Comparison of ENCODE assay signal across 10 mouse cellular contexts in genomic region chr5:35387834-35388490, GRCm38 (mm10). TPM values are rescaled to one million over a fixed set of nuclear protein-coding genes. Genes with fewer than 3 reads are reported as not detected.
DNase-seq lines count a peak whose midpoint lies in the region; ATAC-seq and TF ChIP-seq lines count a peak whose summit lies in the region.
"Had no signal": no experiment of that assay in that cellular context is flagged by ENCODE, and none has a peak within 500 bp of the region (broad histone marks: within the 10 kb centered on the region; RNA-seq: fewer than 3 reads in every experiment).

No protein-coding gene starts in this region.

- H3K4me2 ChIP-seq in lung, embryonic 16.5 days (ENCODE audit: low read depth, low read length) = peak overlapping the region; percentile 70
- H3K4me2 ChIP-seq in liver, embryonic 15.5 days = peak overlapping the region; percentile 53

- no peak for TF ChIP-seq CTCF in lung, adult 2 months (IDR thresholded peaks at IDR 0.05; ENCODE audit: insufficient read depth, low read length)

- H3K9me3 ChIP-seq in lung, embryonic 16.5 days (ENCODE audit: control insufficient read depth, low read length) = no peaks in the 10 kb centered on the region
- H3K9me3 ChIP-seq in hindbrain, embryonic 10.5 days = no peaks in the 10 kb centered on the region
- no peaks in the 10 kb centered on the region for H3K9me3 ChIP-seq in liver, embryonic 15.5 days (replicated peaks)

- WGBS in lung, embryonic 16.5 days = 2% methylated on average over 38 of the region's 38 CpGs
- WGBS in lung, adult 2 months = 4% methylated on average over 38 of the region's 38 CpGs
- under 1% methylated on average over 38 of the region's 38 CpGs for WGBS in hindbrain, embryonic 10.5 days
- 3% methylated on average over 38 of the region's 38 CpGs for WGBS in liver, embryonic 15.5 days (ENCODE audit: insufficient replicate concordance)

- no peak for TF ChIP-seq POLR2A in lung, adult 2 months (IDR thresholded peaks at IDR 0.05; ENCODE audit: borderline replicate concordance, extremely low read depth, low read depth, low read length)

- no peak overlapping the region for H3K9ac ChIP-seq in lung, embryonic 16.5 days (ENCODE audit: low read length)
- no peak overlapping the region for H3K9ac ChIP-seq in liver, embryonic 15.5 days

- H3K27ac ChIP-seq in lung, embryonic 16.5 days (ENCODE audit: low read length) = no peak overlapping the region
- H3K27ac ChIP-seq in hindbrain, embryonic 10.5 days = no peak overlapping the region
- no peak overlapping the region for H3K27ac ChIP-seq in liver, embryonic 15.5 days (replicated peaks)
- H3K27ac ChIP-seq: heart, adult 2 months had no signal

- no peak for ATAC-seq in lung, embryonic 16.5 days (ENCODE audit: low read depth)
- ATAC-seq in liver, embryonic 15.5 days (ENCODE audit: insufficient read depth) = no peak
- ATAC-seq in inflammation-experienced regulatory T-cells, adult 6 months = no peak
- ATAC-seq: Patski had no signal

- DNase-seq in lung, adult 2 months = no peak
- no peak for DNase-seq in hindbrain, embryonic 10.5 days (ENCODE audit: low spot score)
- DNase-seq in left cerebral cortex, adult 18-20 months (ENCODE audit: low spot score in 2 of 2) = no peak
- no peak for DNase-seq in kidney, adult 11 months
- DNase-seq: heart, adult 2 months had no signal

- no peaks in the 10 kb centered on the region for H3K36me3 ChIP-seq in lung, embryonic 16.5 days (ENCODE audit: control insufficient read depth, insufficient read depth, low read length)
- H3K36me3 ChIP-seq in hindbrain, embryonic 10.5 days = no peaks in the 10 kb centered on the region
- H3K36me3 ChIP-seq in liver, embryonic 15.5 days (replicated peaks) = no peaks in the 10 kb centered on the region

- peaks cover 99% of the 10 kb centered on the region for H3K27me3 ChIP-seq in lung, embryonic 16.5 days (ENCODE audit: control insufficient read depth, insufficient read depth, low read depth, low read length)
- peaks cover 100% of the 10 kb centered on the region for H3K27me3 ChIP-seq in hindbrain, embryonic 10.5 days (ENCODE audit: insufficient read depth, poor library complexity, severe bottlenecking)
- H3K27me3 ChIP-seq in liver, embryonic 15.5 days = peaks cover 100% of the 10 kb centered on the region

- peaks cover 11% of the 10 kb centered on the region for H3K4me1 ChIP-seq in lung, embryonic 16.5 days (replicated peaks; ENCODE audit: control insufficient read depth, insufficient read depth, low read length)
- no peaks in the 10 kb centered on the region for H3K4me1 ChIP-seq in lung, adult 2 months (ENCODE audit: control insufficient read depth, insufficient read depth, low read length)
- peaks cover 32% of the 10 kb centered on the region for H3K4me1 ChIP-seq in hindbrain, embryonic 10.5 days (replicated peaks)
- peaks cover 9% of the 10 kb centered on the region for H3K4me1 ChIP-seq in liver, embryonic 15.5 days (replicated peaks)

- H3K4me3 ChIP-seq in lung, embryonic 16.5 days (ENCODE audit: low read length) = peak overlapping the region; percentile 55
- H3K4me3 ChIP-seq in lung, adult 2 months (replicated peaks; ENCODE audit: extremely low read depth, low read depth, low read length) = no peak overlapping the region
- peak overlapping the region; percentile 62 for H3K4me3 ChIP-seq in hindbrain, embryonic 10.5 days
- peak overlapping the region; percentile 43 for H3K4me3 ChIP-seq in liver, embryonic 15.5 days (replicated peaks)
- H3K4me3 ChIP-seq: heart, adult 2 months had no signal

RNA-seq across cellular contexts. Expression of gene Hmx1, which starts 0.9 kb away (rescaled TPM):
- not detected in 2 replicates for polyA plus RNA-seq in lung, embryonic 16.5 days (2015; fragmentation: Nextera tagmentation; extraction: Ambion mirVana)
- polyA plus RNA-seq in lung, adult 2 months (2012; rRNA removed) = not detected in 2 replicates
- polyA plus RNA-seq in hindbrain, embryonic 10.5 days (2016; fragmentation: Nextera tagmentation; extraction: Ambion mirVana) = 2.7 and 3.2 TPM in 2 replicates
- not detected in 2 replicates for polyA plus RNA-seq in liver, embryonic 15.5 days (2015; fragmentation: Nextera tagmentation; extraction: Ambion mirVana)
- total RNA-seq in left cerebral cortex, adult 18-20 months (2021) = not detected
- polyA plus RNA-seq in inflammation-experienced regulatory T-cells, adult 6 months (2017; shearing (Covaris generic)) = not detected
- total RNA-seq: heart, adult 2 months; liver, adult 2 months had no signal
- polyA plus RNA-seq: heart, adult 2 months; liver, adult 2 months; Patski had no signal
